Mouse (Mus musculus) right cerebral cortex, adult 2 months (tissue): ENCODE measurements around the gene H2-M11.

Experiments used
- DNase-seq, 2 experiments: peaks; one replicate each; pipeline ENCODE4 v3.0.0; 2021 to 2022; ENCODE audit warnings: low spot score in 2 of 2

H2-M11 gene

GRCm38 (mm10) chr17:36546775-36547174 is at the start of gene H2-M11:
Gene H2-M11 (plus strand): TSS chr17:36547075.
- no peak for DNase-seq

GRCm38 (mm10) chr17:36500435-36500834 is 46.4 kb upstream of the H2-M11 start:
- no peak for DNase-seq

GRCm38 (mm10) chr17:36503910-36504309 is 43.0 kb upstream of the H2-M11 start:
- DNase-seq = no peak
